ENCODE assay signal across 12 mouse cellular contexts in genomic region chr15:59798486-59798885, GRCm38 (mm10).
"Had no signal": no experiment of that assay in that cellular context is flagged by ENCODE, and none has a peak within 500 bp of the region (broad histone marks: within the 10 kb centered on the region; RNA-seq: fewer than 3 reads in every experiment).

No protein-coding gene starts in this region.

- DNase-seq: kidney, adult 2 months; kidney, postnatal 14 days; left cerebral cortex, postnatal 4 days; lung, adult 18-20 months; midbrain, embryonic 14.5 days; right cerebral cortex, postnatal 14 days; thymus, postnatal 4 days had no signal

- H3K4me3 ChIP-seq: kidney, embryonic 15.5 days; limb, embryonic 13.5 days; myocyte; neural tube, embryonic 15.5 days had no signal

- H3K27ac ChIP-seq: kidney, embryonic 15.5 days; limb, embryonic 13.5 days; liver, embryonic 14.5 days; neural tube, embryonic 15.5 days had no signal

- H3K4me1 ChIP-seq: kidney, embryonic 15.5 days; neural tube, embryonic 15.5 days had no signal
